Mouse (Mus musculus): ENCODE measurements around the gene Pnlip.

Pnlip gene

DNA sequence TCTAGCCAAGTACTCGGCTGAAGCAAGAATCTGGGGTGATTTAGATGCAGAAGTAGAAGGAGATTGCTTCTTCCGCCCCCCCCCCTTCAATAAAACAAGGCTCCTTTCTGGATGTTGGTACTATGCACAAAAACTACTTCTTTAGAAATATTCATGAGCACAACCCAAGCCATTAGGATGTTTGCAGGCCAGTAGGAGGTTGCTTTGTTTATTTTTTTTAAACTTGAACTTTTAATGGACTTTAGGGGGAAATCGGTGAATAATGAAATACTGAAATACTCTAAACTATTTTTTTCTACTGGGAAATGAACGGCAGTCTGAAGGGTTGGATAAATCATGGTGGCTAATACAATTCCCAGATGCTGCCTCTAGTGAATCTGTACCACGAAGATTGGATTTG, at the start of gene Pnlip:
Pnlip (plus strand) TSS at position 301 of the 400 bp plus-strand sequence.
- DNase-seq (ENCODE audit: low spot score) = no peak

DNA sequence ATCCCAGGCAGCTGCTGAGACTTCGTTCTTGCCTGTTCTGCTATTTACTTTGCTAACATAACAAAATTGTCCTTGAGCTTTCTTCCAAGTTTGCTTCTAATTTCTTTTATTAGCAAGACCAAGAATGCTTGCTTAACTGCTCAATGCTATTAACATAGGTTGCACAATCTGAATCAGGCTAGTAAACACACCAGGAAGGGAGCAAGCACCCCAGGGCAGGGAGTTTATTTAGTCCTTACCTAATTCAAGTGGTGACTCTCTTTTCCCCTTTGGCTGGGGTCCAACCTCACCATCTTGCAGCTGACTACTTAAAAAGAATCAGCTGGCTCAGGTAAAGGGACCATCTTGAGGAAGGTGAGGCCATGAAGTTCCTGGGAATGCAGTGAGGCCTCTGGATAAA, 42.6 kb upstream of the Pnlip start:
- DNase-seq (ENCODE audit: low spot score) = no peak

DNA sequence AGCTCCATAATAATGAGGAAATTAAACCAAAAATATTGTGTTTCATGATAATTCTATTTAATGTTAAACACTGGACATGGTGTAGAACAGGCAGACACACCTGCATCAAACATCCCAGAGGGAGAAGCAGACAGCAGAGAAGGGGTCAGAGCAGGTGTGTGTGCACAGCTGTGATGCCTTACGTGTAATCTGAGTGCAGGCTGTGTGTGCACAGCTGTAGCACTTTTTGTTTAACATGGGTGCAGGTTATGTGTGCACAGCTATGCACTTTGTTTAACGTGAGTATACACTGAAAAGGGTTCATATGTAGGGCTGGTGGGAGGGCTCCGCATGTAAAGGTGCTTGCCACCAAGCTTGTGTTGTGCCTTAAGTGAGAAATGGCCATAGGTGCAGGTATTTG, 39.6 kb upstream of the Pnlip start:
- no peak for DNase-seq (ENCODE audit: low spot score)

DNA sequence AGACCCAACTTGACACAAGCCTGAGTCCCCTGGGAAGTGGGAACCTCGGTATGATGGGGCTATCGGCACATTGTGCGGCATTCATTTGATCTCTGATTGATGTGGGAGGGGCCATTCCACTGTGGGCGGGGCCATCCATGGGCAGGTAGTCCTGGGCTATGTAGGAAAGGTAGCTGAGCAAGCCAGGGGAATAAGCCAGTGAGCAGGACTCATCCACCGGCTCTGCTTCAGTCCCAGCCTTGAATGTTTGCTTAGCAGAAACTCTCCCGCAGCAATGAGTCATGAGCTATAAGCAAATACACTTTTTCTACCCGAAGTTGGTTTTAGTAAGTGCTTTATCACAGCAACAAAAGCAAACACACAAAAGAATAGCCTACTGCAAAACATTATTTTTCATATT, 35.7 kb upstream of the Pnlip start:
- DNase-seq (ENCODE audit: low spot score) = no peak

DNA sequence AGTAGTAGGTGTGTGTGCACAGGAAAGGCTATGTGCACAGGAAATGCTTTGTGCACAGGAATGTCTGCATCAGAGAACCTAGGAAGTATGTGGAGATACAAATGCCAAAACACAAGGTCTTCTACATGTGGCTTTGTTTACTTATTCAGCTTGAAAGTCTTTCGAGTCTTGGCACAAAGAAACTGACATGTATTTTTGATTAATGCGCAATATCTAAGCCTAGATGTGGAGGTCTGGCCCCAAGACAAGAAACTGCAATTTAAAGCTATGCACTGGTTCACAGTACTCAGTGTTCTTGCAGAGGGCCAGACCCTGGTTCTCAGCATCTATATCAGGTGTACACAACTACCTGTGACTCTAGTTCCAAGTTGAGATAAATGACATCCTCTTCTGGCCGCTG, 31.6 kb upstream of the Pnlip start:
- no peak for DNase-seq (ENCODE audit: low spot score)

DNA sequence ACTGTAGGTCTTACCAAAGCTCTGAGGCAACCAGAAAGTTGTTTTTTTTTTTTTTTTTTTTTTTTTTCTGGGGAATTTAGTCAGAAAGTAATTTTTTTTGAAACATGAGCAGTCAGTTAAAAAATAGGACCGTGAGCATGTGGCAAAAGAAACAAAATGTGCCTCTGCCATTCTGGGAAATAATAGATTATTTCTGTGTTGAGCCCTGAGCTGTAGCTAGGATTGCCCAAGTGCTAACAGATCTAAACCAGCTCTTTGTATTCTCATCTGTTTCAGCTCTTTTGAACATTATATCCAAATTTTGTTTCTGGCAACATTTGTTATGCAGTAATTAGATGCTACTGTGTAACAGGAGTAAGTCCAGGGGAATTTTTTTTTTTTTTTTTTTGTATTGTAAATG, 30.7 kb upstream of the Pnlip start:
- DNase-seq (ENCODE audit: low spot score) = no peak

DNA sequence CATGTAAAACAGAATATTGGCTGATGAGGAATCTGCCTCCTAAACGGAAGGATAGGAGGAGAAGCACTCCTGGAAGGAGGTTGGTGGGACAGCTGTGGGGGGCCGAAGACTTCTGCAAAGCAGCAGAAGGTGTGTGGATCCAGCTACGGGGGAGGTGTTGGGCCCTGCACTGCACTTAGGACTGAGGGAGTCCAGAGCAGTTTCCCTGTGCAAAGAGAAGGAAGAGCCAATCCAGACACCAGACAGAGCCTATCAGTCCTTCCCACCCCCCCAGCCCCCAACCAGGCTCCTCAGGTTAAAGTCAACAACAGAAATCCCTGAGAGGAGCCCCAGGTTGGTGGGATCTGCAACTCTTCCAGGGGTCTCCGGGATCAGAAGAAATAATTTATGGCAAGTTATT, 27.5 kb upstream of the Pnlip start:
- no peak for DNase-seq (ENCODE audit: low spot score)

DNA sequence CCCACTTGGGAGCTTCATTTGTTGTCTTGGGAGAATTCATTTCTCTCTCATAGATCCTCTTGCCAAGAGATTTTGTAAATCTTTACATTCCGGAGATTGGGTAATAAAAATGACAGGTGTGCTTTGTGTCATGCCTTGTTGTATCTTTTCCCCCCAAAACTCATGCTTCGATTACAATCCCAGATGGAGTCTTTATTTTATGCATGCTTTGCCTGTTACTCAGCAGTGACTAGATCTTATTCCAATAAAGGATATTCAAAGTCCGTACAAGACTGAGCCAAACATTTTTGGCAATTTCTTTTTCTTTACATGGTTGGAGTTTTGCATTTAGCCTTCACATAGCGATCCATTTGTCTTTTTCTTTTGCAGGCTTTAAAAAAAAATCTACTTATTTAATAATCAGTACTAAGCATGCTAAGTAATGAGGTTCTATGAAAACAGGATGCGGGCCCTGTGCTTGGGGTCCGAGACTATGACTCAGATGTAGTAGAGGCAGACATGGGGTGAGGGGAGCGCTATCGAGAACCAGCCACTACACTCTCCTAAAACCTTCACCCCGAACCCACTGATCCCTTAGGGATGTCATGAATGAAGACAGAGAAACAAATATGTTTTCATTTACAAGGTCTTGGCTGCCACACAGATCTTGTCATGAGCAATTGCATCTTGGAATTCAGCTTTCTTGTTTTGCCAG, 26.9 kb upstream of the Pnlip start:
- DNase-seq (ENCODE audit: low spot score) = no peak

DNA sequence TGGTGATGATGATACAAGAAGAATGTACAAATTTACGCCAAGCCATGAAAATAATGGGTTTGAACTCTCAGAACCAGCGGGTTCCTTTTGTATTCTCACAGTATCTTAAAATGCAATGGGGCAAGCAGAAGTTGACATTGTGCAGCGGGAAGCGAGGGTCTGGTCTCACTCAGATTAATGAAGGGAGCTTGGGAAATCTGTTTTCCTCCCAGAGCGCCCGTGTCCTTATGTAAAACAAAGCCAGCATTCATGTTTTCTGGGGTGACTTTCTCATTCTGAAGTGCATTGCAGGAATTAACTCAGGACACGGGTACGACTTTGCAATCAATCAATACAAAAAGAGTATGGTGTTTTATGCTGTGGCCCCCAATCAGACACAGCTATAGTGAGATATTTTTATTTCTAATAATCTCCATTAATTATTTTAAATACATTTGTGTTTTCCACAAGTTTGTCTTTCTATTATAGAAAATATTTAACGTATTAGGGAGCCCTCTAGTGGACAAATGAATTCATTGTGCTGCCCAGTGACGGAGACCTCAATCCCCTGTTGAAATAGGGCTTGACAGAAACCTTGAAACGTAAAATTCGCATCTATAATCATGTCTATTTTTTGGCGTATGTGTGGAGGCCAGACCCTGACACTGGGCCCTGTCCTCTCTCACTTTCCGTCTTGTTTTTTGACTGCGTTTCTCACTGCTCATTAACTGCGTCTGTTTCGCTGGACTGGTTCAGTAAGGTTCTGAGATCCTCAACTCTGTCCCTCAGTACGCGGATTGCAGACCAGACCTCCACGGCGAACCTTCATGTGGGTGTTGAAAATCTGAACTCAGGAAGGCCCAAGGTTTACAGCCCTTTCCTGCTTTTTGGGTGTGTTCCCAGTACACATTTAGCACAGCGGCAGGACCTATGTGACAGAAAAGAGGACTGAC, 24.6 kb upstream of the Pnlip start:
- no peak for DNase-seq (ENCODE audit: low spot score)

DNA sequence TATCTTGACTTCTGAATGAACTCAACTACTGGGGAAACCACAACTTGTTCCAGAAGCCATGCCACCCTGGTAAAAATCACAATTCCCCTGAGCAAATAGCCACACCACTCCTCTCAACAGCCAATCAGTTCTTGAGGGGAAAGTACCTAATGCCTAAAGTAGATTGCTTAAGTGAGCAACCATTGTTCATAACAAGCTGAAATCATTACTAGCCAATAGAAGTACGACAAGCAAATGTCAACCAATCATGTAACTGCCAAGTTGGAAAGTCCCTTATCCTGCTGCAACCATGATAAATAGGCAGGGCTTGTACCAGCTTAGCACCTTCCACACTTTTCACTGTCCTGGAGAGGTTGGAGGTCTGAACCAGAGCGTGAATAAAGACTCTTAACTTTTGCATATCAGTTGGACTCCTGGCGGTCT, 22.9 kb upstream of the Pnlip start:
- DNase-seq (ENCODE audit: low spot score) = no peak

DNA sequence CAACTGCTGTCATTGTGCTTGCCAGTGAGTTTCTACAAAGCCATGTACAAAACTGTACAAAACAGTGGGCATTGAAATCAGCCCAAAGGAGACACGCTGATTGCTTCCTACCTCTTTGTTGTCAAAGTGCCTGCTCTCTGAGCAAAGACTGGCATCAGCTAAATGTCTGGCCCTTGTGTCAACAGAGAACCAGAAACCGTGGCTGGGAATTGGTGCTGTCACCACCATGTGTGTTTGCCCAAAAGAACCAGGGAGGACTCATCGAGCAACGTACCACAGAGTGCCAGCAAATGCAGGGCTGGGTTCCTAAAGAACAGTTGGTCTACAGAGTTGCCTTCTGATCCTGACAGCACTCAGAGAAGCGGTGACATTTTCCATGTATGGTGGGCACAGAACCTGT, 2.3 kb upstream of the Pnlip start:
- no peak for DNase-seq (ENCODE audit: low spot score)

DNA sequence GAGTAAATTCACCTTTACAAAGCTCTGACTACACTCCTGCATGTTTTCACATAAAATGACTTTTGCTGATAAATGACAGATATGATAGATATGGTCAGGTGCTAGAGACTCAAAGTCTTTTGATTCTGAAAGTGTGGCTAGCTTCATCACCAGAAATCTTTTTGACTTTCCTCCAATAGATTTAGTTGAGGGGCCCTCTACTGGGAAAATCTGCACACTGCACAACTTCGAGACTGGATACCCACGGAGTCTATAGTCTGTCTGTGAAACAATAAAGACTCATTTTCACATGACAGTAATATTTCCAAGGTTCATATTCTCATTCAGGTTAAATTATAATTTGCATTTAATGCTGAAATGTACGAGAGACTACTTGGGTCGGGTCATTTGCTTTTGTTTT, 9.8 kb downstream of the Pnlip start:
- DNase-seq (ENCODE audit: low spot score) = no peak

DNA sequence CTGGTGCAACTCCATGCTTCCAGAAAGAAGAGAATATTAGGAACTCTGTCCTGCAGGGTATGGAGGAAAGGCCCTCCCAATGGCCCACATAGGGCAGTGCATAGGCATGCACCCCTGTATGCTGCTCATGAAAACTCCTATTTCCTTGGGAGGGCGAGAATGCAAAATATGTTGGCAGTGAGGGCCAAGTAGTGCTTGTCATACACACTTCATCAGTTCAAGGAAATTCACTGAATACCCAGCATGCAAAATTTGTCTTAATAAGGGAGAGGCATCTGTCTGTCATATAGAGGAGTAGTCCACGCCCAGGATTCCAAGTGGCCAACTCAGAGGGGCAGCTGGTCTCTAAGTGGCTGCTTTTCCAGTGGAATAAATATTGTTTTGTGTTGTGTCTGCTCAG, 11.0 kb downstream of the Pnlip start:
- DNase-seq (ENCODE audit: low spot score) = no peak

DNA sequence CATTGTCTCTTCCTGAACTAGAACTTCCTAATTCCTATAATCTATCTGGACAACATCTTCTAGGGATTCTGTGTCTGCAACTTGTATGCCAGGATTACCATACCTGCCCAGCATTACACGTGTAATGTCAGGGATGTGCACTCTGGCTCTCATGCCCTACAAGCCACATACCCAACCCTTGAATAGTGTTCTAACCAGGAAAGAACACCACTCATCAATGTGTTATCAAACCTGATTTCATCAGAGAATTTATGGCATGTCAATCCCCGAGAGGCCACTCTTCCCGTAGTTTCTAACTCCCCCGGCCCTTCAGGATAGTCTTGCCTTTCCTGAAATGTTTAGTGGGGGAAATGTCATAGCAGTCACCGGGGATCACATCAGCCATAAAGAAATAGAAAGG, 12.6 kb downstream of the Pnlip start:
- DNase-seq (ENCODE audit: low spot score) = no peak

DNA sequence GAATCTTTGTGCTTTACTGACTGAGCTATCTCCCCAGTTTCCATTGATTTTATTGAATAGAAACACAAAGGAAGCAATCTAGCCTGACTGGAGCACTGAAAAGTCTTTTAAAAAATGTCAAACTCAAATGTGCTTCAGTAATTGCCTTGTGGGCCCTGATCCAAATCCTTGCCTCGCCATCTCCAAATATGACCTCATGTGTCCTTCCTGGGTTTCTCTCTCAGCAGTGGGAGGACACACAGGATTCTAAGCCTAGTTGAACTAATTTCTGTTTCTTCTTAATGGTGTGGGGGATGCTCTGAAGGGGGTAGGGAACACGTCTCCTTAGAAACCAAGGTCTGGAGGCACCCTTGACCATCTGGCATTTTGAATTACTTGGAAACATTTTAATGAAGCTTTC, 22.3 kb downstream of the Pnlip start:
- no peak for DNase-seq (ENCODE audit: low spot score)

DNA sequence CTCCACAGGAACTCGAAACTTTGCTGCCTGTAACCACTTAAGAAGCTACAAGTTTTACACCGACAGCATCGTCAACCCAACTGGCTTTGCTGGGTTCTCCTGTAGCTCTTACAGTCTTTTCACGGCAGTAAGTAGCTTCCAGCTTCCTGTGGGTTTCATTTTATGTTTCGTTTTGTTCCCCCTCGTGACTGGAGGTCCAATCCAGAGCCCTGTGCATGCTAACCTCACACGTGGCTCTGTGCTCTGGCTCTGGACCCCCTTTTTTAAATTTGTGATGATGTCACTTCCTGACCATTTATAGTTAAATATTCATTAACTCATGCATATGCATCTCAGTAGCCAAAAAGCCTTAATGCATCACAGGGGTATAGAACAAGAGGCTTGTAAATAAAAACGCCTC, 24.8 kb downstream of the Pnlip start:
- no peak for DNase-seq (ENCODE audit: low spot score)

DNA sequence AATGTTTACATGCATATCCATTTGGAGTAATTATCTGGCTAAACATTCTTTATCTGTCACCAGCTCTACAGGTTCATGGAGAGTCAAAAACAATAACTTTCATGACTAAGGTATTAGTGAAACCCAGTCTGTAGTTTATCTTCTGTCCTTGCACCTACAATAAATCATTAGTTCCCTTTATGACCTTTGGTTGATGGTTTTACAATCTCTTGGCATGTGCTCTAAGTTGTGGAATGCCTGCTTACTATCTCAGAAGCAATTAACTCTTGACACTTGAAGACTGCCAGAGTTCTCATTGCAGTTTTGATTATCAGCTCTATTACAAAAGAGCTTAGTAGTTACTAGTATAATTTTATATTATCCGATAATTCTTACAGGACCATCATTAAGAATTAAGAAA, 36.6 kb downstream of the Pnlip start:
- no peak for DNase-seq (ENCODE audit: low spot score)

DNA sequence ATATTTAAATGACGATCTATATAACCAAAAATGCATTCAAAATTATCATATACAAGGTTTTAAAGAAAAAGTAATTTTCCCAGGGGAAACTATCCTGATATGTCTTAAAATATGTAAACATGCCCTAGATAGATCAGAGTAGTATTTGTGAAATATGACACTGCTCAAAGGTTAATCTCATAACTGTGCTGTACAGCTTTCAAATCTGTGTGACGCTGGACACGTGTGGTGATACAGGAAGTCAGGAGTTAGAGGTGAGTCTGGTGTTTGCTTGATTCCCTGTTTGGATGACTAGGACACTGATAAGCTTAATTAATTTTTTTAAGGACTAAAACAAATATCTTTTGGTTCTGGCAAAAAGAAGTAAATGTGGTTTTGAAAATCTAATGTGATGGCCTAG, 43.0 kb downstream of the Pnlip start:
- DNase-seq (ENCODE audit: low spot score) = no peak

DNA sequence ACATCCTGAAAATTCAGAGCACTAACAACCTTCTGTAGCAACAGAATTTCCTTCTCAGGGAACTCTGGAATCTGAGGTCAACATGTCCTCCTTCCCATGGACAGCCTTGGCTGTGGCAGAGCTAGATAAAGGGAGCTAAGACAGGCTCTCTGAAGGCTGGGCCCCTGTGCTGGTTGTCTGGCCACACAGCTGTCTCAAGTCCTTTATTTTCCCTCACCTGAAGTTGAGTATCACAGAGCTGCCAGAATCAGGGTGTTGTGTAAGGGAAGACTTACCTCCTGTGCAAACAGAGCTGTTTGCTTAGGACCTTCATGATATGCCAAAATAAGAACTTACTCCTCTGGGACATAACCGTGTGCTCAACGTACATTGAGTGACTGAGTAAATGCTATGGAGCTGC, 43.9 kb downstream of the Pnlip start:
- peak; percentile 13 for DNase-seq (ENCODE audit: low spot score)

DNA sequence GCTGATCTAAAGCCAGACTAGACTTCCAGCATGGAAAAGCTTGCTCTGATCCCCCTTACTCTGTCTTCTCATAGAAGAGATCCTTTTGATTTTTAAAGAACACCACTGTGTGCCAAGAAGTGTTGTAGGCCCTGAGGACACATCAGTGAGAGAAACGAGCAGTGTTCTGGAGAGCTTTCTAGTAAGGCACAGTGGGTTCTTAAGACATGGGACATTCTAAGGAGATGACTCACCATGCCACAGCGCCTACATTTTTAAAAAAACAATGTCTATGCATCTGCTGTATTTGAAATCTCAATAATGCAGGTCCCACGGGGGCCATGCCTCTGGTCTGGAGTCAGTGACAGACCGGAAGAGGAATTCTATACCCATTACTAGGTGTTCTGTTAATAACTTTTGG, 52.3 kb downstream of the Pnlip start:
- no peak for DNase-seq (ENCODE audit: low spot score)

DNA sequence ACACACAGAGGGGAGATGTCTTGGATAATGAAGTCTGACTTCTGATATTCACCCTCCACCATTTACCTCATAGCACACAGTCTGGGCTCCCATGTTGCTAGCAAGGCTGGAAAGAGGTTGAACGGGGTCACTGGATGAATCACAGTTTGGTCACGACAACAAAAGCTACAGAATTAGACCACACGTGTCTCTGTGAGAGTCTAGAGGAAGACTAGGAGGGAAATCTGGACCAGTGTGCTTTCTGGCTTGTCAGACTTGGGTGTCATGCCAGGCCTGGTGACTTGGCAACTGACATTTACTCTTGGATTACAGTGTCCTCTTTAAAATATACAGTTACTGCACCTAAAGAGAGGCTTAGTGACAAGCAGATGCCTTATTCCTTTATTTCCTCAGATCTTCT, 56.3 kb downstream of the Pnlip start:
- no peak for DNase-seq (ENCODE audit: low spot score)

DNA sequence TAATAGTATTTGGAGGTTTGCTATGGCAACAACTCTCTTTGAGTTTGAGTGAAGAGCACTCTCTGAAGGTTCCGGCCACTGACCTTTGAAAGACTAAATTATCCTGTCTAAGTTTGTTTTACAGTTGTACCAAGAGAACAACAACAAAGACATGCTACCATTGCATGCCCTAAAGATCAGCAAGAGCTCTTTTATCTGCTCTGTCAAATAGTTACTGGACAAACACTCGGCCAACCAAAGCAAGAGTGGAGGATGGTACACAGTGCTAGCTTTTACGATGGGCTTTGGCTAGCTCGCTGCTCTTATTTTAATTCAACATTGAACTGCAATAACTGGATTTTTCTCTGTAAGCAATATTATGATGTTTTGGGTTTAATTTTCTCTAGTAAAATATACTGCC, 65.6 kb downstream of the Pnlip start:
- DNase-seq (ENCODE audit: low spot score) = no peak

DNA sequence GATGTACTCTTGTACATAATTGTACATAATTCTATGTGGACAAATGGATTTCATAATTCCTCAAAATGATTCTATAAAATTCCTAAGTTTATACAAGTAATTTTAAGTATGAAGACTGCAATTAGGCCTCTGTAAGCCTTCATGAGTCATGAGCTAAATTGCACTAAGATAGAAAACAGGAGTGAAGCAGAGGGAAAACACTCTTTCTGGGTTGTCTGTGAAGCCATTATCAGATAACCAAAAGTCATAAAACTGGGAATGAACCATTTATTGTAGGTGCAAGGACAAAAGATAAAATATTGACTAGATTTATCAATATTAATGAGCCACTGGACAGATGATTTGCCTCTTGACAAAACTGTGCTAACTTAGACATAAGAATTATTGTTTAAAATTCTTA, 68.1 kb downstream of the Pnlip start:
- DNase-seq (ENCODE audit: low spot score) = no peak

DNA sequence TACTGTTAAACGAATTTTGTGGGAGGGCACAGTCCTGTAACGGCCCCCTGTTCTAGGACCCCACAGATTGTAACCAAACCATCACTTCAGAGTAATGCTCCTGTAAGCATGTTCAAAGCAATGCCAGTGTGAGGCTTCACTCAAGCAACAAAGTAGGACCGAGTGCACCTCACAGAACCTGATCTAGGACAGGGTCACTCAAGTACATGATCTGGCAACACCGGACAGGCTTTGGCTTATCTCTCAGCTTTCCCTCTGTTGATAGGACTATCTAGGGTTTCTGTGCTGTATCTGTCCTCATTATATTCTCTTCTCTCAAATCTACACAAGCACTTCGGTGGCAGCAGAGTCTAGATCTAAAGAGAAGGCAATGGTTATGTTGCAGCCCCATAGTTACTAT, 74.3 kb downstream of the Pnlip start:
- DNase-seq (ENCODE audit: low spot score) = no peak

Measured in yolk sac, embryonic 10.5 days (tissue).